Mouse (Mus musculus) embryonic facial prominence, embryonic 10.5 days (tissue): Measurements from ENCODE around the gene Mmp11. TPM values are rescaled to one million over a fixed set of nuclear protein-coding genes. Genes with fewer than 3 reads are reported as not detected.

Experiments
- DNase-seq: peaks from one replicate; pipeline ENCODE4 v3.0.0-alpha.2; 2017; ENCODE audit warnings: low spot score
- H3K27ac ChIP-seq: fragments of 300-500 bp; sonication (generic); replicated peaks from 2 replicates; pipeline ENCODE4 v1.5.1; 2016; ENCODE audit warnings: mild to moderate bottlenecking
- H3K27me3 ChIP-seq: fragments of 300-500 bp; sonication (generic); replicated peaks from 2 replicates; pipeline ENCODE4 v1.6.1; 2016; ENCODE audit warnings: low read depth, mild to moderate bottlenecking; ENCODE audit not compliant: poor library complexity, severe bottlenecking
- H3K36me3 ChIP-seq: fragments of 300-500 bp; sonication (generic); replicated peaks from 2 replicates; pipeline ENCODE4 v1.6.1; 2016; ENCODE audit warnings: mild to moderate bottlenecking, moderate library complexity
- H3K4me1 ChIP-seq: fragments of 300-500 bp; sonication (generic); 2 replicates; pipeline ENCODE4 v1.6.1; 2016
- H3K4me3 ChIP-seq: fragments of 300-500 bp; sonication (generic); 2 replicates; pipeline ENCODE4 v1.5.1; 2016; ENCODE audit warnings: mild to moderate bottlenecking, moderate library complexity
- H3K9me3 ChIP-seq: fragments of 300-500 bp; sonication (generic); 2 replicates; pipeline ENCODE4 v1.6.1; 2016; ENCODE audit warnings: mild to moderate bottlenecking
- WGBS: fragments of 180-500 bp; shearing (Covaris S2); methylation state at CpG from one replicate; pipeline ENCODE4 v1.1.7; 2016; 5-methylcytosine and 5-hydroxymethylcytosine counted together
- polyA plus RNA-seq: library from polyadenylated mRNA; unstranded; fragments of >200 nt; fragmentation: Nextera tagmentation; extraction: Ambion mirVana; gene quantifications from 2 replicates; pipeline ENCODE4 v1.2.1, GENCODE M21; 2016

The Mmp11 gene
- polyA plus RNA-seq, 1 experiment from 2014 or later: 46.4 TPM

DNA sequence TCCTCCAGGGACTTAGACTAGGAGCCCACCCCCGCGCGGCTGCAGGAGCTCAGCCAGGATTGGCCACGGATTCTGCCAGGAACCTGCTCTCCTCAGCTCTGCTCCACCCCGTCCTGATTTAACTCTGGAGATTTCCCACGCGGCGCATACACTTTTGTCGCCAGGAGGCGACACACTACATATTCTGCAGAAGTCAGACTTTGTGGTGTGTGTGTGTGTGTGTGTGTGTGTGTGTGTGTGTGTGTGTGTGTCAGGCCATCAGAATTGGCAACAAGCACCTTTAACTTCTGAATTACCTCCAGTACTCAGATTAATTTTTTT lies 53.1 kb downstream of the Mmp11 start:
- Histone ChIP-seq H3K27me3 (no peaks in the 10 kb centered on the region), H3K36me3 (no peaks in the 10 kb centered on the region), H3K27ac (peak overlapping the region; percentile 65), H3K9me3 (no peaks in the 10 kb centered on the region), H3K4me1 (peaks cover 40% of the 10 kb centered on the region), H3K4me3 (peak overlapping the region; percentile 38)
- WGBS: 3% methylated on average over 10 of the region's 10 CpGs
- DNase-seq: peak; percentile 83

DNA sequence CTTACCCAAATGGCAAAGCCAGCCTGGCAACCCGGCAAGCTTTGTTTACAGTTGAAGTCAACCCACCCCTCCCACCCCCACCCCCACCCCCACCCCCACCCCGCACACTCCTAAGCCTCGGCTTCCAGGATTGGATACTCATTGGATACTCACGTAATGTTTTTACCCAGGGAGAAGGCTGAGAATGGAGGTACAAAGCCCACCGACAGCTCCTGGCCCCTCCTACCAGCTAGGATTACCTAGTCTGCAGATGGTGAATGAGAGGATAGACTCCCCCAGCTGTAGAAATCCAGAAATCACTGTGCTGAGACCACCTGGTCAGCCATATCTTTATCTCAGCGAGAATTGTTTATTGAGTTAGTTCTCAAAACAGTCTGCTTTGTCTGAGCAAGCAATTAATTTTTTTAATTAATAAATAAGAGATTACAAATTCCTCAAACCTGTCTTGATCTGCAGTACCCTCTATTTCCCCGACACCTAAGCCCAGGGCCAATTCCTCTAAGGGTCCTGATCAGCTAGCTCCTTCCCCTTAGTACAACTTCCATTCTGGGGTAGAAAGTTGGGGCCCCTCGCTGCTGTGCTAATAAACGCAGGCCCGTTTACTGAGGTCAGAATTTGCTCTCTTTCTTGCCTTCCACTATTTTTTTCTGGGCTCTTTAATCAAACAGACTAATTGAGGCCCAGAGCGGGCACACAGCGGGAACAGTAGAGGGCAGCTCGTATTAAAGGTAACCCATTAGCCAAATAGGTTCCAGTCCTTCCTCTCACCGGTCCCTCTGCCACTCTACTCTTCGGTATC lies 53.7 kb downstream of the Mmp11 start:
- peak overlapping the region; percentile 75 for H3K27ac ChIP-seq
- no peaks in the 10 kb centered on the region for H3K36me3 ChIP-seq
- 4% methylated on average over 15 of the region's 15 CpGs for WGBS
- peak overlapping the region; percentile 38 for H3K4me3 ChIP-seq
- peak; percentile 57 for DNase-seq
- H3K9me3 ChIP-seq: no peaks in the 10 kb centered on the region
- H3K4me1 ChIP-seq: peaks cover 37% of the 10 kb centered on the region
- no peaks in the 10 kb centered on the region for H3K27me3 ChIP-seq

DNA sequence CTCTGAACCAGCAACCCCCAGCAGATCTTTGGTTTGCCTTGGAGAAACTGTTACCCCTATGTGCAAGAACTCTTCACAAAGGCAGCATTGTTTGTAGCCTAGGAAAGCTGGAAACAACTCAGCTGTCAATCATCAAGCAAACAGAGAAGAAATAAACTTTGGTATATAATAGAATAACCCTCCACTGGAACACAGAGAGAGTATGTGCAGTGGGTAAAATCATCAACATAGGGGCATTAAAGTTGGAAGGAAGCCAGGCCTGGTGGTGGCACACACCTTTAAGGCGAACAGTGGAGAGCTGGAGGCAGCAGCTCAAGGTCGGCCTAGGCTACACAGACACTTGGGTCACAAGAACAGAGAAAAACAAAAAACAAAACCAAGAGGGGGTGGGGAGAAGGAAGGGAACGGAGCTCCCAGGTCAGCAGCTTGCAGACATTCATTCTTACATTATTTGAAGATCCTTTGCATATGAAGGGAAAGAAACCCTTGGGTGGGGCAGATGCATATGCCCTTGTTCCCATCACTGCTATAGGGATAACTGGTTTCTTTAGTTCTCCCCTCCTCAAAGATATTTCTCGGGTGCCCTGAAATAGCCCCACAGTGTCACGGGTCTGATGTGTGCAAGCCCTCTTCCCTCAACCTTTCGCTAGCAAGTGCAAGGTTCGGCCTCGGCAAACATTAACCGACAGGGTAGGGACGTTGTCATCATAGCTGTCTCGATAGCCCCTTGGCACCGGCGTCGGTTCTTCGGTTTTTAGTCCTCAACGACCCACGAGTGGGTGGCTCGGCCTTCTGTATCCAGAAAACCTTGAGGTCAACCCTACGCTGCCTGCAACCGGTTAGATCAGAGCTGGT lies 54.5 kb downstream of the Mmp11 start:
- Histone ChIP-seq H3K4me3 (peak overlapping the region; percentile 38), H3K36me3 (no peaks in the 10 kb centered on the region), H3K27me3 (no peaks in the 10 kb centered on the region), H3K27ac (peak overlapping the region; percentile 75), H3K4me1 (peaks cover 35% of the 10 kb centered on the region), H3K9me3 (no peaks in the 10 kb centered on the region)
- 11% methylated on average over 20 of the region's 20 CpGs for WGBS
- DNase-seq: no peak

DNA sequence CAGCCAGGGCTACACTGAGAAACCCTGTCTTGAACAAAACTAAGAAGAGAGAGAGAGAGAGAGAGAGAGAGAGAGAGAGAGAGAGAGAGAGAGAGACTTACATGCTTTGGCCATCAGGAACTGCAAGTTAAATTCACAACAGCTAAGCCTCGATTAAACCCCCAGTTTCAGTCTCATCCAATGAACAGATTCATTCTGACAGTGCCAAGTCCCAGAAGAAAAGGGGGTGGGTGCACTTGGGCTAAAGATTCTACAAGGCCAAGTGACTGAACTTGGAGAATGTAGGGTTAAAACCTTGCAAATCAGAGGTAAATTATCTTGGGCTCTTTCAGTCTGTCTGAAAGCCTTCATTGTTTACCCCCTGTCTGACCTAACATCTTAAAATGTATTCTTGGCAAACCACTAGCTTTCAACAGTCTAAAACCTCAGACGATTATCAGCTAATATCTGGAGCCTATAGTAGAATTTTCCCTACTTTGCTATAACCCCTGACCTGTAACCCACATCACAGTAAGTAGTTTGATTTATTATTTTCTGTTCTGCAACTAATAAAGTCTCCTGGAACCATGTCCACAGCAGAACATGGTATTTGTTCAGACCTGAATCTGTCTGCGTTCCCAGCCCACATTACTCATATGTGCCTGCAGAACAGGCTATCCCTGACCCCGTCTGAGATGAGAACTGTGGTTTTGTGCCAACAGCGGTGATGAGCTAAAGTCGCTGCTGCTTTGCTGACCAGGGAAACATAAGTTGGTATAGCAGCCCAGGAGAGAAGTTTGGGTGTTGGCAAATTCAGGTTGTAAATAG lies 55.3 kb downstream of the Mmp11 start:
- Histone ChIP-seq H3K27ac (peak overlapping the region; percentile 75), H3K4me3 (no peak overlapping the region), H3K9me3 (no peaks in the 10 kb centered on the region), H3K36me3 (no peaks in the 10 kb centered on the region), H3K4me1 (peaks cover 30% of the 10 kb centered on the region), H3K27me3 (no peaks in the 10 kb centered on the region)
- DNase-seq: no peak
- 58% methylated on average over 6 of the region's 6 CpGs for WGBS

DNA sequence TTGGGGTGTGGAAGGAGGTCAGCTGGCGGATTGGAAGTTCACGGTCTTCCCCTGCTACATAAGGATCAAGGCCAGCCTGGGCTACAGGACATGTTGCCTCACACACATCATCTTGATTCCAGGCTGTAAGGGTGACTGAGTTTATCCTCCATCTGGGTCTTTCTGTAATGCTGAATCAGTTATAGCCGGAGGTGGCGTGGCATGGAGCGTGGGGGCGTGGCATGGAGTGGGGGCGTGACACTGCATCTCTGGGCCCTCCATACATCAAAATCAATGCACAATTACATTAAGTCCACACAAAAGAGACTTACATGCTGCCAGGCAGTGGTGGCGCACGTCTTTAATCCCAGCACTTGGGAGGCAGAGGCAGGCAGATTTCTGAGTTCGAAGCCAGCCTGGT lies 55.9 kb downstream of the Mmp11 start:
- H3K27ac ChIP-seq: 0 out of 2 replicates have a peak overlapping the region, but pooled peaks have one; percentile 75

DNA sequence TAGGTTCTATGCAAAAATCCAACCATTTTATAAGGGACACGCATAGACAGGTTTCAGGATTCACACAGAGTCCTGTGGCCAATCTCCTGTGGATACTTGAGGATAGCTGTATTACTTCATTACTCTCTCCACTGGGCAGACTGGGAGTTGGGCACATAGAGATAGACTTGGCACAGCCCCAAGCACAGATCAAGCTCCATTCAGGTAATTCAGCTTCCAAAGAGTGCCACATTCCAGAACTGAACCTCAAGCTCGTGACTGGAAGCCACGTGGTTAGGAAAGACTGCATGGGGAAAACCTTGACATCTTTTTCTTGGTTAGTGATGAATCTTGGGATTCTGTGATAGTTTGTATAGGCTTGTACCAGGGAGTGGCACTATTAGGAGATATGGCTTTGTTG lies 57.5 kb downstream of the Mmp11 start:
- Histone ChIP-seq H3K27ac (no peak overlapping the region), H3K27me3 (no peaks in the 10 kb centered on the region), H3K4me3 (no peak overlapping the region), H3K36me3 (no peaks in the 10 kb centered on the region), H3K4me1 (peaks cover 31% of the 10 kb centered on the region), H3K9me3 (no peaks in the 10 kb centered on the region)
- 90% methylated on average over 3 of the region's 3 CpGs for WGBS
- no peak for DNase-seq

More for the DNA sequence above, 55.9 kb downstream of the Mmp11 start:
- WGBS: 92% methylated on average over 10 of the region's 10 CpGs
- no peaks in the 10 kb centered on the region for H3K9me3 ChIP-seq
- H3K4me1 ChIP-seq: peaks cover 28% of the 10 kb centered on the region
- DNase-seq: no peak
- no peaks in the 10 kb centered on the region for H3K36me3 ChIP-seq
- H3K4me3 ChIP-seq: no peak overlapping the region
- no peaks in the 10 kb centered on the region for H3K27me3 ChIP-seq

DNA sequence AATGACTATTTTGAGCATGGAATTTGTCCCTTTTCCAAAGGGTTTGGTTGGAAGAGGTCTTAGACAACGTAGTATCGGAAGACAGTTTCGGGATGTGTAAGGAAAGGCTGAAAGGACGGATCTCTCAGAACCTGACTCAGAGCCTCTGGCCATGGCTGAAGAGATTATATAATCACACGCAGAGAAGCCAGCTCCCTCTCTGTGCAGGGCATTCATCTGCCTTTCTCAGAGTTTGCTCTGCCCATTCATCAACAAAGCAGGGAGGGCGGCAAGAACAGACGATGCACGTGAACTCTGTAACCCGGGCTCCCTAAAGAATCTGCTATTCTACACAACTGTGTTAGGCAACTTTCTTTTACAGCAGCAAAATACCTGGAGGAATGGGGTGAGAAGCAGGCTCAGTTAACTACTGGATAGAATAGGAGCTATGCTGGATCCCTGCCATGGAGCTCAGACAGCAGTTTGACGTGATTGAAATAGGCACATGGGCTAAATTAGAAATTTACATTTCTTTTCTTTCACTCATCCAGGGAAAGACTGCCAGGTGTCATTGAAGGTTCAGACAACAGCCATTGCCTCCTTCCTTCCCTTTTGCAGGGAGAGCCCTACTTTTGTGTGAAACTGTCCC lies 62.6 kb downstream of the Mmp11 start:
- 23% methylated on average over 10 of the region's 10 CpGs for WGBS
- Histone ChIP-seq H3K27ac (peak overlapping the region; percentile 88), H3K4me1 (peaks cover 20% of the 10 kb centered on the region), H3K4me3 (peak overlapping the region; percentile 54), H3K9me3 (no peaks in the 10 kb centered on the region), H3K36me3 (no peaks in the 10 kb centered on the region), H3K27me3 (no peaks in the 10 kb centered on the region)
- DNase-seq: no peak

Other genes starting within 250 kb of the Mmp11 start
- gene Cabin1, start 172.2 kb downstream of the Mmp11 start, polyA plus RNA-seq: 32.5 and 39.0 TPM in 2 replicates
- gene Ddt, start 163.1 kb downstream of the Mmp11 start, polyA plus RNA-seq: 93.8 and 103 TPM in 2 replicates
- gene Gm20441, start 155.5 kb downstream of the Mmp11 start, polyA plus RNA-seq: not detected in 2 replicates
- gene Gstt3, start 155.1 kb downstream of the Mmp11 start, polyA plus RNA-seq: 2.4 and 4.3 TPM in 2 replicates
- gene Gstt1, start 137.9 kb downstream of the Mmp11 start, polyA plus RNA-seq: 3.0 and 4.3 TPM in 2 replicates
- gene Gstt4, start 114.0 kb downstream of the Mmp11 start, polyA plus RNA-seq: 0.21 TPM in 1 of 2 replicates, not detected in the other
- 6.8 and 8.5 TPM in 2 replicates for gene Gstt2, start 99.1 kb downstream of the Mmp11 start, polyA plus RNA-seq
- gene Mif, start 76.3 kb downstream of the Mmp11 start, polyA plus RNA-seq: 3,361 and 3,650 TPM in 2 replicates
- gene Derl3, start 43.1 kb downstream of the Mmp11 start, polyA plus RNA-seq: 2.3 and 3.0 TPM in 2 replicates
- gene Smarcb1, start 14.9 kb downstream of the Mmp11 start, polyA plus RNA-seq: 284 and 291 TPM in 2 replicates
- 8.4 and 9.6 TPM in 2 replicates for gene Chchd10, start 3.4 kb downstream of the Mmp11 start, polyA plus RNA-seq
- 0.29 and 0.56 TPM in 2 replicates for gene Gm867, start 4.2 kb upstream of the Mmp11 start, polyA plus RNA-seq
- 0.42 and 1.1 TPM in 2 replicates for gene Vpreb3, start 6.6 kb upstream of the Mmp11 start, polyA plus RNA-seq
- gene Gm5134, start 18.0 kb upstream of the Mmp11 start, polyA plus RNA-seq: 0.10 TPM in 1 of 2 replicates, not detected in the other
- 38.4 and 41.2 TPM in 2 replicates for gene Zfp280b, start 96.2 kb upstream of the Mmp11 start, polyA plus RNA-seq
- gene Slc5a4b, start 174.5 kb upstream of the Mmp11 start, polyA plus RNA-seq: not detected in 2 replicates
- not detected in 2 replicates for gene Slc5a4a, start 211.0 kb upstream of the Mmp11 start, polyA plus RNA-seq